In the genomic region with DNA sequence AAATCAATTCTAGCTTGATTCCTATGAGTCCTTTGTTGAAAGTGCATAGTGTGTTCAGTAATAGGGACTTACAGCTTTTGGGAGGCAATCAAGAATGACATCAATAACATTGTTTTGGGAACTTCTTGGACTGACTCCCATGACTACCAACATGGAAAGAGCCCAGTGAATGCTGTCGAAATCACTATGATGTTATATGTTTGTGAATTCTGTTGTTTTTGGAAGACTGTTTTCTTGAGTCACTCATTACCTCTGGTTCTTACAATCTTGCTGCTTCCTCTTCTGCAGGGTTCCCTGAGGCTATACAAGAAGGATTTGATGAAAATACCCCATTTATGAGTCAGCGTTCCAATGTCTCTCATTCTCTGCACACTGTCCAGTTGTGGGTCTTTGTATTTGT, we compare ENCODE assay signal across 14 mouse cellular contexts.
"Had no signal": no experiment of that assay in that cellular context is flagged by ENCODE, and none has a peak within 500 bp of the region (broad histone marks: within the 10 kb centered on the region; RNA-seq: fewer than 3 reads in every experiment).

No protein-coding gene starts in this region.

- DNase-seq: liver, postnatal 0 days; lung, adult 2 months; lung, postnatal 14 days; lung, postnatal 36 days; retina, postnatal 1 day; right cerebral cortex, adult 18-20 months; right cerebral cortex, postnatal 25 days; right cerebral cortex, postnatal 4 days; spleen, adult 18-20 months; thymus, postnatal 14 days; thymus, postnatal 36 days had no signal

- ATAC-seq: liver, postnatal 0 days; lung, postnatal 0 days; midbrain, embryonic 13.5 days; midbrain, embryonic 15.5 days had no signal
